Mouse (Mus musculus) stomach, embryonic 14.5 days (tissue): ENCODE data around the gene Adam23. TPM values are rescaled to one million over a fixed set of nuclear protein-coding genes. Genes with fewer than 3 reads are reported as not detected.
"Not testable (repeated sequence)": the region's sequence is repeated elsewhere in the genome, so short reads cannot be mapped to it uniquely, and the experiment has no call there.

Source experiments
- ATAC-seq: fragments of 200-750 bp; cut with Nextera tagmentation; 2 replicates; pipeline ENCODE4 v1.8.0; 2017; ENCODE audit warnings: low read depth, moderate TSS enrichment; ENCODE audit not compliant: insufficient number of reproducible peaks, insufficient read depth, low FRiP score
- H3K27ac ChIP-seq: fragments of 300-500 bp; sonication (generic); 2 replicates; pipeline ENCODE4 v1.5.1; 2014; ENCODE audit warnings: mild to moderate bottlenecking, low read length, moderate library complexity, mixed read lengths
- H3K27me3 ChIP-seq: fragments of 300-500 bp; sonication (generic); 2 replicates; pipeline ENCODE4 v1.6.1; 2014; ENCODE audit warnings: low read length, control low read depth, mixed read lengths; ENCODE audit not compliant: control insufficient read depth, insufficient read depth
- H3K36me3 ChIP-seq: fragments of 300-500 bp; sonication (generic); 2 replicates; pipeline ENCODE4 v1.6.1; 2014; ENCODE audit warnings: mild to moderate bottlenecking, control low read depth, low read length, moderate library complexity, mixed read lengths; ENCODE audit not compliant: control insufficient read depth, insufficient read depth
- H3K4me1 ChIP-seq: fragments of 300-500 bp; sonication (generic); 2 replicates; pipeline ENCODE4 v1.6.1; 2014; ENCODE audit warnings: low read length, control low read depth, mixed read lengths; ENCODE audit not compliant: control insufficient read depth, insufficient read depth
- H3K4me2 ChIP-seq: fragments of 300-500 bp; sonication (generic); replicated peaks from 2 replicates; pipeline ENCODE4 v1.6.1; 2014; ENCODE audit warnings: low read depth, low read length, control low read depth
- H3K4me3 ChIP-seq: fragments of 300-500 bp; sonication (generic); 2 replicates; pipeline ENCODE4 v1.5.1; 2014; ENCODE audit warnings: low read depth, low read length, control low read depth
- H3K9ac ChIP-seq: fragments of 300-500 bp; sonication (generic); replicated peaks from 2 replicates; pipeline ENCODE4 v1.6.1; 2014; ENCODE audit warnings: low read depth, mild to moderate bottlenecking, control low read depth, low read length, moderate library complexity, mixed read lengths
- H3K9me3 ChIP-seq: fragments of 300-500 bp; sonication (generic); 2 replicates; pipeline ENCODE4 v1.6.1; 2016; ENCODE audit warnings: low read depth, low read length, control low read depth; ENCODE audit not compliant: control insufficient read depth
- WGBS: fragments of 180-500 bp; shearing (Covaris S2); extraction: QIAGEN DNeasy Blood & Tissue Kit; methylation state at CpG from one replicate; pipeline ENCODE4 v1.1.7; 2014; 5-methylcytosine and 5-hydroxymethylcytosine counted together
- polyA plus RNA-seq: library from polyadenylated mRNA; unstranded; fragments of >200 nt; fragmentation: Nextera tagmentation; extraction: Ambion mirVana; gene quantifications from 2 replicates; pipeline ENCODE4 v1.2.1, GENCODE M21; 2014

Adam23 gene
- polyA plus RNA-seq, 1 experiment from 2014 or later = 6.0 TPM

- ATAC-seq = no peak
- H3K9me3 ChIP-seq = no peaks in the 10 kb centered on the region
- WGBS = 76% methylated on average over 3 of the region's 3 CpGs
- H3K4me2 ChIP-seq = no peak within 1 kb of the TSS
- no peaks in the 10 kb centered on the region for H3K27me3 ChIP-seq
- H3K9ac ChIP-seq = no peak within 1 kb of the TSS
- no peaks in the 10 kb centered on the region for H3K4me1 ChIP-seq
- H3K27ac ChIP-seq = no peak within 1 kb of the TSS
- H3K4me3 ChIP-seq = no peak within 1 kb of the TSS
- no peaks in the 10 kb centered on the region for H3K36me3 ChIP-seq
Measured at GRCm38 (mm10) chr1:63615668-63616067, 170.0 kb downstream of the Adam23 start, which contains the start of gene Gm39653. Gene Gm39653 (plus strand): TSS chr1:63615968.

- no peak for ATAC-seq
- H3K36me3 ChIP-seq = no peaks in the 10 kb centered on the region
- H3K27me3 ChIP-seq = no peaks in the 10 kb centered on the region
Measured at GRCm38 (mm10) chr1:63628211-63628610, 182.5 kb downstream of the Adam23 start.

GRCm38 (mm10) chr1:63630390-63630789, 184.7 kb downstream of the Adam23 start:
- H3K27me3 ChIP-seq, H3K4me2 ChIP-seq, H3K9ac ChIP-seq, H3K36me3 ChIP-seq, H3K4me1 ChIP-seq, ATAC-seq, H3K4me3 ChIP-seq, H3K27ac ChIP-seq, H3K9me3 ChIP-seq: not testable (repeated sequence)

More at GRCm38 (mm10) chr1:63628211-63628610, 182.5 kb downstream of the Adam23 start:
- Histone ChIP-seq H3K9me3 (0 out of 2 replicates have a peak, but pooled peaks cover 3% of the 10 kb centered on the region), H3K4me2 (no peak overlapping the region), H3K4me3 (no peak overlapping the region), H3K27ac (no peak overlapping the region), H3K9ac (no peak overlapping the region), H3K4me1 (no peaks in the 10 kb centered on the region)
- 18% methylated on average over 2 of the region's 2 CpGs for WGBS

GRCm38 (mm10) chr1:63639921-63640320, 194.2 kb downstream of the Adam23 start:
- no peaks in the 10 kb centered on the region for H3K9me3 ChIP-seq
- H3K27me3 ChIP-seq = no peaks in the 10 kb centered on the region
- no peak overlapping the region for H3K27ac ChIP-seq
- no peak for ATAC-seq
- no peak overlapping the region for H3K9ac ChIP-seq
- no peaks in the 10 kb centered on the region for H3K4me1 ChIP-seq
- WGBS = 74% methylated on average over 6 of the region's 6 CpGs
- H3K4me3 ChIP-seq = no peak overlapping the region
- no peak overlapping the region for H3K4me2 ChIP-seq
- no peaks in the 10 kb centered on the region for H3K36me3 ChIP-seq

Other genes starting within 250 kb of the Adam23 start
- gene Gpr1, start 231.3 kb upstream of the Adam23 start, polyA plus RNA-seq = 0.13 TPM in 1 of 2 replicates, not detected in the other
- 10.8 and 13.0 TPM in 2 replicates for gene Zdbf2, start 172.6 kb upstream of the Adam23 start, polyA plus RNA-seq
- not detected in 2 replicates for gene Gm39653, start 170.1 kb downstream of the Adam23 start, polyA plus RNA-seq
- not detected in 2 replicates for gene Dytn, start 241.0 kb downstream of the Adam23 start, polyA plus RNA-seq